Mouse (Mus musculus): Measurements from ENCODE around the gene Fam193b. TPM values are rescaled to one million over a fixed set of nuclear protein-coding genes. Genes with fewer than 3 reads are reported as not detected.
A peak's percentile ranks its signal among the peaks of the same experiment; 100 is the strongest.
"Not testable (repeated sequence)": the region's sequence is repeated elsewhere in the genome, so short reads cannot be mapped to it uniquely, and the experiment has no call there.

Gene Fam193b
- polyA plus RNA-seq, 1 experiment from 2014 or later = 47.8 TPM

GRCm38 (mm10) chr13:55578086-55578485 lies 7.2 kb upstream of the Fam193b start:
- no peaks in the 10 kb centered on the region for H3K4me1 ChIP-seq (ENCODE audit: control insufficient read depth, insufficient read depth, low read length)
- DNase-seq (ENCODE audit: low spot score) (no peak), ATAC-seq (ENCODE audit: insufficient number of reproducible peaks, low FRiP score, low TSS enrichment, low read depth) (no peak)
- no peaks in the 10 kb centered on the region for H3K9me3 ChIP-seq (ENCODE audit: control insufficient read depth, low read length)
- no peaks in the 10 kb centered on the region for H3K36me3 ChIP-seq (ENCODE audit: control insufficient read depth, insufficient read depth, low read length)
- H3K4me2 ChIP-seq (ENCODE audit: low read depth, severe bottlenecking) = no peak overlapping the region
- no peak overlapping the region for H3K27ac ChIP-seq (replicated peaks; ENCODE audit: low read depth, low read length)
- H3K9ac ChIP-seq (ENCODE audit: low read length) = no peak overlapping the region
- no peaks in the 10 kb centered on the region for H3K27me3 ChIP-seq (ENCODE audit: control insufficient read depth, insufficient read depth, low read length)
- WGBS = 77% methylated on average over 4 of the region's 4 CpGs
- no peak overlapping the region for H3K4me3 ChIP-seq (ENCODE audit: low read depth, low read length)

DNA sequence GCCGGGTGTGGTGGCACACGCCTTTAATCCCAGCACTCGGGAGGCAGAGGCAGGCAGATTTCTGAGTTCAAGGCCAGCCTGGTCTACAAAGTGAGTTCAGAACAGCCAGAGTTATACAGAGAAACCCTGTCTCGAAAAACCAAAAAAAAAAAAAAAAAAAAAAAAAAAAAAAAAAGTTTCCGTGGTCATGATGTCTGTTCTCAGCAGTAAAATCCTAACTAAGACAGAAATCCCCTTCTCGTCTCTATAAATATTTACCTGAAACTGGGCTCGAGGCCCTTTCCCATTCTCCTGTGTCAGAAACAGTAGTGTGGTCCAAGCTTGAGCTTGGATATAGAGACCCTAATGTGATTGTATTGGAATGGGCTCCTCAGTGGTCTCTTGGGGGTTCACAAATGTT lies 6.0 kb upstream of the Fam193b start:
- H3K9ac ChIP-seq (ENCODE audit: low read length); H3K4me1 ChIP-seq (ENCODE audit: control insufficient read depth, insufficient read depth, low read length); H3K27ac ChIP-seq (replicated peaks; ENCODE audit: low read depth, low read length); H3K27me3 ChIP-seq (ENCODE audit: control insufficient read depth, insufficient read depth, low read length); H3K36me3 ChIP-seq (ENCODE audit: control insufficient read depth, insufficient read depth, low read length); DNase-seq (ENCODE audit: low spot score); H3K9me3 ChIP-seq (ENCODE audit: control insufficient read depth, low read length); H3K4me2 ChIP-seq (ENCODE audit: low read depth, severe bottlenecking); H3K4me3 ChIP-seq (ENCODE audit: low read depth, low read length); ATAC-seq (ENCODE audit: insufficient number of reproducible peaks, low FRiP score, low TSS enrichment, low read depth): not testable (repeated sequence)
- WGBS = 90% methylated on average over 7 of the region's 7 CpGs

GRCm38 (mm10) chr13:55575932-55576331 lies 5.0 kb upstream of the Fam193b start:
- Histone ChIP-seq H3K4me1 (ENCODE audit: control insufficient read depth, insufficient read depth, low read length) (no peaks in the 10 kb centered on the region), H3K27me3 (ENCODE audit: control insufficient read depth, insufficient read depth, low read length) (no peaks in the 10 kb centered on the region), H3K27ac (replicated peaks; ENCODE audit: low read depth, low read length) (no peak overlapping the region), H3K36me3 (ENCODE audit: control insufficient read depth, insufficient read depth, low read length) (no peaks in the 10 kb centered on the region), H3K9ac (ENCODE audit: low read length) (no peak overlapping the region), H3K9me3 (ENCODE audit: control insufficient read depth, low read length) (no peaks in the 10 kb centered on the region), H3K4me3 (ENCODE audit: low read depth, low read length) (no peak overlapping the region), H3K4me2 (ENCODE audit: low read depth, severe bottlenecking) (no peak overlapping the region)
- DNase-seq (ENCODE audit: low spot score) = peak; percentile 34
- no peak for ATAC-seq (ENCODE audit: insufficient number of reproducible peaks, low FRiP score, low TSS enrichment, low read depth)
- WGBS = 64% methylated on average over 5 of the region's 5 CpGs

- no peak overlapping the region for H3K27ac ChIP-seq (replicated peaks; ENCODE audit: low read depth, low read length)
- ATAC-seq (ENCODE audit: insufficient number of reproducible peaks, low FRiP score, low TSS enrichment, low read depth) = no peak
- H3K9me3 ChIP-seq (ENCODE audit: control insufficient read depth, low read length) = no peaks in the 10 kb centered on the region
- no peaks in the 10 kb centered on the region for H3K27me3 ChIP-seq (ENCODE audit: control insufficient read depth, insufficient read depth, low read length)
- peaks cover 5% of the 10 kb centered on the region for H3K4me1 ChIP-seq (ENCODE audit: control insufficient read depth, insufficient read depth, low read length)
- no peak overlapping the region for H3K4me3 ChIP-seq (ENCODE audit: low read depth, low read length)
- no peaks in the 10 kb centered on the region for H3K36me3 ChIP-seq (ENCODE audit: control insufficient read depth, insufficient read depth, low read length)
- no peak for DNase-seq (ENCODE audit: low spot score)
- H3K9ac ChIP-seq (ENCODE audit: low read length) = no peak overlapping the region
- H3K4me2 ChIP-seq (ENCODE audit: low read depth, severe bottlenecking) = no peak overlapping the region
- 79% methylated on average over 5 of the region's 5 CpGs for WGBS
Observed at GRCm38 (mm10) chr13:55574321-55574720, 3.4 kb upstream of the Fam193b start.

DNA sequence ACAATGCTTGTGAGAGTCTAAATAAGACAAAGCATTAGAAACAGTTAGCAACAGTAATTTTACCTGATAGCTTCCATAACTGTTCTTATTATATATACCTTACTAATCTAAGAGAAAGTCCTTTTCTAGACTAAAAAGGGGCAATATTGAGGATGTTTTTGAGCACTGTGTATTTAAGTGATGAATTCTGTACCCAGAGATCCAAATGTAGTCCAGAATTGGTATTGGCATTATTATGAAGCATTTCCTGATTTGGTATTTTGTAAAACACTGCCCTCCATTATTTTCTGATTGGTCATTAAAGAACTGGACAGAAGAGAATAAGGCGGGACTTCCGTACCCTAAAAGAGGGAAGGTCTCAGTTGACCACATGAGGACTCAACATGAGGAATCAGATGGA lies 2.5 kb upstream of the Fam193b start, which contains the start of gene Tmed9:
TSS of gene Tmed9 (plus strand) at position 301 of the 400 bp plus-strand sequence.
- H3K4me2 ChIP-seq (ENCODE audit: low read depth, severe bottlenecking) = no peak within 1 kb of the TSS
- peaks cover 11% of the 10 kb centered on the region for H3K4me1 ChIP-seq (ENCODE audit: control insufficient read depth, insufficient read depth, low read length)
- no peaks in the 10 kb centered on the region for H3K36me3 ChIP-seq (ENCODE audit: control insufficient read depth, insufficient read depth, low read length)
- H3K27ac ChIP-seq (replicated peaks; ENCODE audit: low read depth, low read length) = no peak within 1 kb of the TSS
- DNase-seq (ENCODE audit: low spot score) (no peak), ATAC-seq (ENCODE audit: insufficient number of reproducible peaks, low FRiP score, low TSS enrichment, low read depth) (no peak)
- no peak within 1 kb of the TSS for H3K4me3 ChIP-seq (ENCODE audit: low read depth, low read length)
- H3K9me3 ChIP-seq (ENCODE audit: control insufficient read depth, low read length) = no peaks in the 10 kb centered on the region
- H3K27me3 ChIP-seq (ENCODE audit: control insufficient read depth, insufficient read depth, low read length) = no peaks in the 10 kb centered on the region
- H3K9ac ChIP-seq (ENCODE audit: low read length) = no peak within 1 kb of the TSS
- 95% methylated on average over 2 of the region's 2 CpGs for WGBS

- H3K9ac ChIP-seq (ENCODE audit: low read length) = no peak overlapping the region
- ATAC-seq (ENCODE audit: insufficient number of reproducible peaks, low FRiP score, low TSS enrichment, low read depth) (no peak), DNase-seq (ENCODE audit: low spot score) (no peak)
- 89% methylated on average over 2 of the region's 2 CpGs for WGBS
- peaks cover 11% of the 10 kb centered on the region for H3K4me1 ChIP-seq (ENCODE audit: control insufficient read depth, insufficient read depth, low read length)
- no peaks in the 10 kb centered on the region for H3K27me3 ChIP-seq (ENCODE audit: control insufficient read depth, insufficient read depth, low read length)
- H3K36me3 ChIP-seq (ENCODE audit: control insufficient read depth, insufficient read depth, low read length) = no peaks in the 10 kb centered on the region; the same call in 1 of the 2 replicates
- H3K9me3 ChIP-seq (ENCODE audit: control insufficient read depth, low read length) = no peaks in the 10 kb centered on the region
- no peak overlapping the region for H3K4me2 ChIP-seq (ENCODE audit: low read depth, severe bottlenecking)
- H3K4me3 ChIP-seq (ENCODE audit: low read depth, low read length) = no peak overlapping the region
- H3K27ac ChIP-seq (replicated peaks; ENCODE audit: low read depth, low read length) = no peak overlapping the region
Observed at GRCm38 (mm10) chr13:55571977-55572376, 1.1 kb upstream of the Fam193b start.

GRCm38 (mm10) chr13:55570286-55570973 lies 490 bp downstream of the Fam193b start:
- peak; percentile 69 for DNase-seq (ENCODE audit: low spot score)
- Histone ChIP-seq H3K27ac (replicated peaks; ENCODE audit: low read depth, low read length) (peak overlapping the region; percentile 81), H3K27me3 (ENCODE audit: control insufficient read depth, insufficient read depth, low read length) (no peaks in the 10 kb centered on the region), H3K9me3 (ENCODE audit: control insufficient read depth, low read length) (no peaks in the 10 kb centered on the region), H3K4me2 (ENCODE audit: low read depth, severe bottlenecking) (peak overlapping the region; percentile 66), H3K4me3 (ENCODE audit: low read depth, low read length) (peak overlapping the region; percentile 99), H3K4me1 (ENCODE audit: control insufficient read depth, insufficient read depth, low read length) (peaks cover 11% of the 10 kb centered on the region), H3K9ac (ENCODE audit: low read length) (peak overlapping the region; percentile 96), H3K36me3 (ENCODE audit: control insufficient read depth, insufficient read depth, low read length) (peaks cover 2% of the 10 kb centered on the region)
- under 1% methylated on average over 47 of the region's 47 CpGs for WGBS
- peak; percentile 62; the same call in 1 of the 2 replicates for ATAC-seq (ENCODE audit: insufficient number of reproducible peaks, low FRiP score, low TSS enrichment, low read depth)

- Histone ChIP-seq H3K27me3 (ENCODE audit: control insufficient read depth, insufficient read depth, low read length) (no peaks in the 10 kb centered on the region), H3K9me3 (ENCODE audit: control insufficient read depth, low read length) (no peaks in the 10 kb centered on the region), H3K4me2 (ENCODE audit: low read depth, severe bottlenecking) (peak overlapping the region; percentile 66), H3K9ac (ENCODE audit: low read length) (peak overlapping the region; percentile 96), H3K4me1 (ENCODE audit: control insufficient read depth, insufficient read depth, low read length) (peaks cover 11% of the 10 kb centered on the region), H3K4me3 (ENCODE audit: low read depth, low read length) (peak overlapping the region; percentile 99), H3K36me3 (ENCODE audit: control insufficient read depth, insufficient read depth, low read length) (peaks cover 2% of the 10 kb centered on the region), H3K27ac (replicated peaks; ENCODE audit: low read depth, low read length) (no peak overlapping the region)
- ATAC-seq (ENCODE audit: insufficient number of reproducible peaks, low FRiP score, low TSS enrichment, low read depth) (no peak), DNase-seq (ENCODE audit: low spot score) (peak; percentile 45)
- WGBS = 14% methylated on average over 16 of the region's 16 CpGs
Observed at GRCm38 (mm10) chr13:55569726-55570285, 1.1 kb downstream of the Fam193b start.
